Mouse (Mus musculus) embryo, embryonic 11 days (tissue): Measurements from ENCODE around the gene Dusp13.

Experiments
- DNase-seq: peaks from one replicate; pipeline ENCODE4 v3.0.0-alpha.2; 2015

Dusp13 gene

GRCm38 (mm10) chr14:21696186-21696830, 54.7 kb downstream of the Dusp13 start:
- no peak for DNase-seq

GRCm38 (mm10) chr14:21695020-21695419, 56.0 kb downstream of the Dusp13 start:
- DNase-seq: no peak

GRCm38 (mm10) chr14:21691070-21691469, 59.9 kb downstream of the Dusp13 start:
- DNase-seq: no peak

GRCm38 (mm10) chr14:21686376-21687279, 64.4 kb downstream of the Dusp13 start:
- peak; percentile 81 for DNase-seq

- no peak for DNase-seq
Observed at GRCm38 (mm10) chr14:21685411-21686146, 65.4 kb downstream of the Dusp13 start.

- no peak for DNase-seq
Observed at GRCm38 (mm10) chr14:21683834-21684233, 67.1 kb downstream of the Dusp13 start.
